Mouse (Mus musculus) heart, embryonic 15.5 days (tissue): ENCODE measurements at regions not wholly inside any gene's neighbourhood (a gene's known extent, or its start where the extent isn't known, plus 50 kb on each side); places are given as distances from the start of the nearest gene placed in this dataset.

Experiments
- ATAC-seq: fragments of 200-750 bp; cut with Nextera tagmentation; replicated peaks from 2 replicates; pipeline ENCODE4 v1.8.0; 2017; ENCODE audit warnings: low read depth, moderate TSS enrichment; ENCODE audit not compliant: insufficient number of reproducible peaks, insufficient read depth, low FRiP score
- H3K27ac ChIP-seq: fragments of 300-500 bp; sonication (generic); 2 replicates; pipeline ENCODE4 v1.5.1; 2015; ENCODE audit warnings: mild to moderate bottlenecking, inconsistent platforms
- H3K27me3 ChIP-seq: fragments of 300-500 bp; sonication (generic); 2 replicates; pipeline ENCODE4 v1.6.1; 2015; ENCODE audit warnings: inconsistent platforms
- H3K36me3 ChIP-seq: fragments of 300-500 bp; sonication (generic); 2 replicates; pipeline ENCODE4 v1.6.1; 2015; ENCODE audit warnings: mild to moderate bottlenecking, inconsistent platforms
- H3K4me1 ChIP-seq: fragments of 300-500 bp; sonication (generic); replicated peaks from 2 replicates; pipeline ENCODE4 v1.6.1; 2015; ENCODE audit warnings: inconsistent platforms
- H3K4me2 ChIP-seq: fragments of 300-500 bp; sonication (generic); 2 replicates; pipeline ENCODE4 v1.6.1; 2015; ENCODE audit warnings: inconsistent platforms, mild to moderate bottlenecking, moderate library complexity
- H3K4me3 ChIP-seq: fragments of 300-500 bp; sonication (generic); 2 replicates; pipeline ENCODE4 v1.5.1; 2015; ENCODE audit warnings: mild to moderate bottlenecking, inconsistent platforms
- H3K9ac ChIP-seq: fragments of 300-500 bp; sonication (generic); 2 replicates; pipeline ENCODE4 v1.6.1; 2015; ENCODE audit warnings: mild to moderate bottlenecking, inconsistent platforms
- H3K9me3 ChIP-seq: fragments of 300-500 bp; sonication (generic); replicated peaks from 2 replicates; pipeline ENCODE4 v1.6.1; 2016; ENCODE audit warnings: inconsistent platforms
- WGBS: fragments of 180-500 bp; shearing (Covaris S2); methylation state at CpG from one replicate; pipeline ENCODE4 v1.1.7; 2015; ENCODE audit warnings: mixed read lengths; 5-methylcytosine and 5-hydroxymethylcytosine counted together

GRCm38 (mm10) chr5:75280698-75281097 lies 128.6 kb downstream of the Pdgfra start:
- H3K4me2 ChIP-seq: no peak overlapping the region
- no peaks in the 10 kb centered on the region for H3K27me3 ChIP-seq
- WGBS: 52% methylated on average over 3 of the region's 3 CpGs
- no peak overlapping the region for H3K9ac ChIP-seq
- no peaks in the 10 kb centered on the region for H3K4me1 ChIP-seq
- no peak overlapping the region for H3K4me3 ChIP-seq
- no peaks in the 10 kb centered on the region for H3K9me3 ChIP-seq
- H3K27ac ChIP-seq: no peak overlapping the region
- ATAC-seq: no peak
- no peaks in the 10 kb centered on the region for H3K36me3 ChIP-seq

GRCm38 (mm10) chr5:75281510-75281909 lies 129.4 kb downstream of the Pdgfra start:
- 77% methylated on average over 7 of the region's 7 CpGs for WGBS
- no peak for ATAC-seq
- Histone ChIP-seq H3K36me3 (no peaks in the 10 kb centered on the region), H3K9ac (no peak overlapping the region), H3K9me3 (no peaks in the 10 kb centered on the region), H3K4me2 (no peak overlapping the region), H3K27me3 (no peaks in the 10 kb centered on the region), H3K4me3 (no peak overlapping the region), H3K27ac (no peak overlapping the region), H3K4me1 (no peaks in the 10 kb centered on the region)

GRCm38 (mm10) chr5:75282617-75283016 lies 130.5 kb downstream of the Pdgfra start:
- 46% methylated on average over 4 of the region's 4 CpGs for WGBS
- Histone ChIP-seq H3K36me3 (no peaks in the 10 kb centered on the region), H3K9me3 (no peaks in the 10 kb centered on the region), H3K4me1 (no peaks in the 10 kb centered on the region), H3K27ac (no peak overlapping the region), H3K27me3 (no peaks in the 10 kb centered on the region), H3K9ac (no peak overlapping the region), H3K4me2 (no peak overlapping the region), H3K4me3 (no peak overlapping the region)
- no peak for ATAC-seq

GRCm38 (mm10) chr5:75283841-75284240 lies 131.7 kb downstream of the Pdgfra start:
- ATAC-seq: no peak
- no peak overlapping the region for H3K4me3 ChIP-seq
- H3K9ac ChIP-seq: no peak overlapping the region
- no peaks in the 10 kb centered on the region for H3K4me1 ChIP-seq
- no peaks in the 10 kb centered on the region for H3K36me3 ChIP-seq
- no peaks in the 10 kb centered on the region for H3K27me3 ChIP-seq
- 50% methylated on average over 5 of the region's 5 CpGs for WGBS
- no peak overlapping the region for H3K4me2 ChIP-seq
- no peaks in the 10 kb centered on the region for H3K9me3 ChIP-seq
- no peak overlapping the region for H3K27ac ChIP-seq

- WGBS: 48% methylated on average over 10 of the region's 10 CpGs
- Histone ChIP-seq H3K4me2 (no peak overlapping the region), H3K36me3 (no peaks in the 10 kb centered on the region), H3K4me3 (no peak overlapping the region), H3K27me3 (no peaks in the 10 kb centered on the region), H3K27ac (no peak overlapping the region), H3K9ac (no peak overlapping the region), H3K9me3 (no peaks in the 10 kb centered on the region), H3K4me1 (no peaks in the 10 kb centered on the region)
- no peak for ATAC-seq
These were observed 133.9 kb downstream of the Pdgfra start for GRCm38 (mm10) chr5:75285950-75286349.

- H3K36me3 ChIP-seq: no peaks in the 10 kb centered on the region
- H3K9ac ChIP-seq: no peak overlapping the region
- H3K27me3 ChIP-seq: no peaks in the 10 kb centered on the region
- no peak for ATAC-seq
- 71% methylated on average over 2 of the region's 2 CpGs for WGBS
- no peaks in the 10 kb centered on the region for H3K9me3 ChIP-seq
- H3K4me2 ChIP-seq: no peak overlapping the region
- H3K4me1 ChIP-seq: no peaks in the 10 kb centered on the region
- no peak overlapping the region for H3K27ac ChIP-seq
- no peak overlapping the region for H3K4me3 ChIP-seq
These were observed 143.6 kb downstream of the Pdgfra start for GRCm38 (mm10) chr5:75295676-75296075.

GRCm38 (mm10) chr5:75312897-75313296 lies 160.8 kb downstream of the Pdgfra start:
- Histone ChIP-seq H3K27me3 (no peaks in the 10 kb centered on the region), H3K9ac (no peak overlapping the region), H3K27ac (no peak overlapping the region), H3K4me3 (no peak overlapping the region), H3K4me2 (no peak overlapping the region), H3K36me3 (no peaks in the 10 kb centered on the region), H3K4me1 (no peaks in the 10 kb centered on the region), H3K9me3 (no peaks in the 10 kb centered on the region)
- 64% methylated on average over 1 of the region's 1 CpGs for WGBS
- no peak for ATAC-seq

- no peak overlapping the region for H3K4me2 ChIP-seq
- H3K9me3 ChIP-seq: no peaks in the 10 kb centered on the region
- no peak overlapping the region for H3K9ac ChIP-seq
- no peak for ATAC-seq
- H3K4me3 ChIP-seq: no peak overlapping the region
- no peaks in the 10 kb centered on the region for H3K36me3 ChIP-seq
- 70% methylated on average over 1 of the region's 1 CpGs for WGBS
- H3K27me3 ChIP-seq: no peaks in the 10 kb centered on the region
- no peak overlapping the region for H3K27ac ChIP-seq
- H3K4me1 ChIP-seq: no peaks in the 10 kb centered on the region
These were observed 163.9 kb downstream of the Pdgfra start for GRCm38 (mm10) chr5:75315956-75316355.

GRCm38 (mm10) chr5:75320536-75320935 lies 168.4 kb downstream of the Pdgfra start:
- no peak overlapping the region for H3K9ac ChIP-seq
- no peaks in the 10 kb centered on the region for H3K9me3 ChIP-seq
- no peak overlapping the region for H3K4me2 ChIP-seq
- 78% methylated on average over 2 of the region's 2 CpGs for WGBS
- no peaks in the 10 kb centered on the region for H3K27me3 ChIP-seq
- H3K4me1 ChIP-seq: no peaks in the 10 kb centered on the region
- no peak overlapping the region for H3K4me3 ChIP-seq
- ATAC-seq: no peak
- no peak overlapping the region for H3K27ac ChIP-seq
- no peaks in the 10 kb centered on the region for H3K36me3 ChIP-seq

- 78% methylated on average over 3 of the region's 3 CpGs for WGBS
- Histone ChIP-seq H3K4me2 (no peak overlapping the region), H3K27ac (no peak overlapping the region)
These were observed 182.0 kb downstream of the Pdgfra start for GRCm38 (mm10) chr5:75334050-75334449.

GRCm38 (mm10) chr5:75336454-75336853 lies 184.4 kb downstream of the Pdgfra start:
- Histone ChIP-seq H3K4me3 (no peak overlapping the region), H3K4me1 (no peaks in the 10 kb centered on the region), H3K9ac (no peak overlapping the region), H3K27ac (no peak overlapping the region), H3K9me3 (no peaks in the 10 kb centered on the region), H3K4me2 (no peak overlapping the region), H3K36me3 (no peaks in the 10 kb centered on the region), H3K27me3 (no peaks in the 10 kb centered on the region)
- 70% methylated on average over 11 of the region's 11 CpGs for WGBS
- no peak for ATAC-seq

More at GRCm38 (mm10) chr5:75334050-75334449, 182.0 kb downstream of the Pdgfra start:
- no peak for ATAC-seq
- Histone ChIP-seq H3K9me3 (no peaks in the 10 kb centered on the region), H3K36me3 (no peaks in the 10 kb centered on the region), H3K4me3 (no peak overlapping the region), H3K9ac (no peak overlapping the region), H3K4me1 (no peaks in the 10 kb centered on the region), H3K27me3 (no peaks in the 10 kb centered on the region)

GRCm38 (mm10) chr5:75338439-75338838 lies 186.3 kb downstream of the Pdgfra start:
- WGBS: 88% methylated on average over 11 of the region's 11 CpGs

More at GRCm38 (mm10) chr5:75338439-75338838, 186.3 kb downstream of the Pdgfra start:
- Histone ChIP-seq H3K36me3 (no peaks in the 10 kb centered on the region), H3K4me3 (no peak overlapping the region), H3K27me3 (no peaks in the 10 kb centered on the region), H3K4me2 (no peak overlapping the region), H3K9me3 (no peaks in the 10 kb centered on the region), H3K27ac (no peak overlapping the region), H3K9ac (no peak overlapping the region), H3K4me1 (no peaks in the 10 kb centered on the region)
- no peak for ATAC-seq
